Mouse (Mus musculus) limb, embryonic 11.5 days (tissue): ENCODE results near the gene Cab39. TPM values are rescaled to one million over a fixed set of nuclear protein-coding genes. Genes with fewer than 3 reads are reported as not detected.

Experiments
- ATAC-seq: fragments of 200-750 bp; cut with Nextera tagmentation; 2 replicates; pipeline ENCODE4 v1.8.0; 2017; ENCODE audit warnings: low read depth; ENCODE audit not compliant: insufficient number of reproducible peaks, low FRiP score, low TSS enrichment
- DNase-seq: peaks from one replicate; pipeline ENCODE4 v3.0.0-alpha.2; 2015; ENCODE audit warnings: low spot score
- H3K27ac ChIP-seq: fragments of 300-500 bp; sonication (generic); replicated peaks from 2 replicates; pipeline ENCODE4 v1.5.1; 2014; ENCODE audit warnings: low read depth, mild to moderate bottlenecking, low read length
- H3K27me3 ChIP-seq: fragments of 300-500 bp; sonication (generic); 2 replicates; pipeline ENCODE4 v1.6.1; 2014; ENCODE audit warnings: mild to moderate bottlenecking, low read length, mixed read lengths; ENCODE audit not compliant: control insufficient read depth, insufficient read depth
- H3K36me3 ChIP-seq: fragments of 300-500 bp; sonication (generic); 2 replicates; pipeline ENCODE4 v1.6.1; 2014; ENCODE audit warnings: mild to moderate bottlenecking, low read length, moderate library complexity, mixed read lengths; ENCODE audit not compliant: control insufficient read depth, insufficient read depth
- H3K4me1 ChIP-seq: fragments of 300-500 bp; sonication (generic); 2 replicates; pipeline ENCODE4 v1.6.1; 2014; ENCODE audit warnings: low read length, mixed read lengths; ENCODE audit not compliant: control insufficient read depth, insufficient read depth
- H3K4me2 ChIP-seq: fragments of 300-500 bp; sonication (generic); 2 replicates; pipeline ENCODE4 v1.6.1; 2014; ENCODE audit warnings: low read depth, mild to moderate bottlenecking, moderate library complexity; ENCODE audit not compliant: severe bottlenecking
- H3K4me3 ChIP-seq: fragments of 300-500 bp; sonication (generic); 2 replicates; pipeline ENCODE4 v1.5.1; 2014; ENCODE audit warnings: low read depth, low read length
- H3K9ac ChIP-seq: fragments of 300-500 bp; sonication (generic); 2 replicates; pipeline ENCODE4 v1.6.1; 2014; ENCODE audit warnings: mild to moderate bottlenecking, low read length
- H3K9me3 ChIP-seq: fragments of 300-500 bp; sonication (generic); 2 replicates; pipeline ENCODE4 v1.6.1; 2016; ENCODE audit warnings: low read length; ENCODE audit not compliant: control insufficient read depth
- WGBS: fragments of 180-500 bp; shearing (Covaris S2); extraction: QIAGEN DNeasy Blood & Tissue Kit; methylation state at CpG from one replicate; pipeline ENCODE4 v1.1.7; 2014; 5-methylcytosine and 5-hydroxymethylcytosine counted together
- polyA plus RNA-seq: library from polyadenylated mRNA; unstranded; fragments of >200 nt; fragmentation: Nextera tagmentation; extraction: Ambion mirVana; gene quantifications from 2 replicates; pipeline ENCODE4 v1.2.1, GENCODE M21; 2014

The Cab39 gene
- polyA plus RNA-seq, 1 experiment from 2014 or later, result 40.3 TPM

- WGBS, result 28% methylated on average over 13 of the region's 14 CpGs
- no peak overlapping the region for H3K27ac ChIP-seq
- no peaks in the 10 kb centered on the region for H3K27me3 ChIP-seq
- peak overlapping the region; percentile 7; the same call in 1 of the 2 replicates for H3K4me2 ChIP-seq
- H3K9ac ChIP-seq, result no peak overlapping the region
- H3K4me3 ChIP-seq, result no peak overlapping the region
- DNase-seq (no peak), ATAC-seq (no peak)
- no peaks in the 10 kb centered on the region for H3K9me3 ChIP-seq
- no peaks in the 10 kb centered on the region for H3K36me3 ChIP-seq
- H3K4me1 ChIP-seq, result no peaks in the 10 kb centered on the region
Measured at GRCm38 (mm10) chr1:85758231-85758968, 34.8 kb upstream of the Cab39 start.

DNA sequence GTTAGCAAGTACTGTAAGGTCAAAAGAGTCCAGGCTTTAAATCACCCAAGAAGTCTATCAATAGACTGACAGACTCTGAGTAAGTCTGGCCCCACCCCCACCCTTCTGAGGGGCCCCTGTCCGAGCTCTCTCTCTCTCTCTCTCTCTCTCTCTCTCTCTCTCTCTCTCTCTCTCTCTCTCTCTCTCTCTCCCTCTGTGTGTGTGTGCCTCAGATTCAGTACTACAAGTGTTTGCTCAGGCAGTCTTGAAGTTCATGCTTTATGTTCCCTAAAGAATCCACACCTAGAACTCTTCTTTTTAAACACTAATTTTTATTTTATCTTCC lies 34.3 kb upstream of the Cab39 start:
- Histone ChIP-seq H3K27ac (no peak overlapping the region), H3K4me1 (no peaks in the 10 kb centered on the region)
- DNase-seq, result no peak

GRCm38 (mm10) chr1:85761665-85762064 lies 31.6 kb upstream of the Cab39 start:
- Histone ChIP-seq H3K4me3 (no peak overlapping the region), H3K4me2 (no peak overlapping the region), H3K36me3 (no peaks in the 10 kb centered on the region), H3K27me3 (no peaks in the 10 kb centered on the region), H3K27ac (no peak overlapping the region), H3K9ac (no peak overlapping the region), H3K9me3 (no peaks in the 10 kb centered on the region), H3K4me1 (no peaks in the 10 kb centered on the region)
- DNase-seq, result no peak
- no peak for ATAC-seq
- 91% methylated on average over 4 of the region's 4 CpGs for WGBS

More for the DNA sequence above, 34.3 kb upstream of the Cab39 start:
- H3K27me3 ChIP-seq, result no peaks in the 10 kb centered on the region
- H3K4me2 ChIP-seq, result no peak overlapping the region
- no peak overlapping the region for H3K9ac ChIP-seq
- no peaks in the 10 kb centered on the region for H3K36me3 ChIP-seq
- no peak for ATAC-seq
- WGBS, result 0% methylated on average over 1 of the region's 1 CpGs
- H3K4me3 ChIP-seq, result no peak overlapping the region
- H3K9me3 ChIP-seq, result no peaks in the 10 kb centered on the region

DNA sequence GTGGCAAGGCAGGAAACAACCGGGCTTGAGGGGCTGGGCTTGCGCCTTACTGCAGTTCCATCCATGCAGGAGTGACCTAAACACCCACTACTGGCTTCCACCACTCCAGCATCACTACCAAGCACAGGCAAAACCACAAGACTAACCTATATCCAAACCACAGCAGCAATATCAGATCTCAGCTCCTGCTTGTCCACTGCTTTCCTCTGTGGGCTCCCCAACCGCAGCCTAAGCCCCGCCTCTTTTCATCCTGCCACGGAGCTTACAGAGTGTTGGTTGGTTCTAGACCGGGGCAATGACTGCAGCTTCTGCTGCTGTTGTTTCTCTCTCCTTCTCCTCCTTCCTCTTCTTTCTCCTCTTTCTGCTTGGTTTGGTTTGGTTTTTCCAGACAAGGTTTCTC lies 29.9 kb upstream of the Cab39 start:
- Histone ChIP-seq H3K4me3 (no peak overlapping the region), H3K27ac (no peak overlapping the region), H3K9ac (no peak overlapping the region), H3K4me2 (no peak overlapping the region), H3K4me1 (no peaks in the 10 kb centered on the region), H3K9me3 (no peaks in the 10 kb centered on the region), H3K36me3 (no peaks in the 10 kb centered on the region), H3K27me3 (no peaks in the 10 kb centered on the region)
- DNase-seq (no peak), ATAC-seq (no peak)
- WGBS, result 81% methylated on average over 6 of the region's 6 CpGs

- H3K4me1 ChIP-seq, result no peaks in the 10 kb centered on the region
- ATAC-seq, result no peak
- H3K27me3 ChIP-seq, result no peaks in the 10 kb centered on the region
- no peaks in the 10 kb centered on the region for H3K9me3 ChIP-seq
- no peak for DNase-seq
- H3K27ac ChIP-seq, result no peak overlapping the region
- H3K9ac ChIP-seq, result no peak overlapping the region
- H3K36me3 ChIP-seq, result no peaks in the 10 kb centered on the region
- 83% methylated on average over 4 of the region's 4 CpGs for WGBS
- no peak overlapping the region for H3K4me2 ChIP-seq
- no peak overlapping the region for H3K4me3 ChIP-seq
Measured at GRCm38 (mm10) chr1:85764291-85764690, 28.9 kb upstream of the Cab39 start.

DNA sequence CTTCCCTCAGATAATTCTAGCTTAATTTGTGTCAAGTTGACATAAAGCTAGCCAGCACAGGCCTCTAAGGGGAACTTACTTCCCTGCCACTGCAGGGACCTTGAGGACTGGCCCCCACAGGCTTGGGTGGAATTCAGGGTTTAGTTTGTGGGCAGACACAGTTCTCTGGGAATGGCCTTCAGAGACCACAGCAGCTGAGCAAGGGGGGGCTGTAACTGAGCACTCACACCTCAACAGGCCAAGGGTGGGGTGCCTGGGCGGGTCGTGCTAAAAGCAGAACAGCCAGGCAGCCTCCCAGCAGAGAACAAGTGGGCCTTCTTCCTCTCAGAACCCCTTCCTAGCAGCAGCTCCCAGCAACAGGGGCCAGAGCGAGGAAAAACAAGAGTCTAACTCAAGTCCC lies 27.1 kb upstream of the Cab39 start:
- H3K9ac ChIP-seq, result no peak overlapping the region
- H3K4me2 ChIP-seq, result no peak overlapping the region
- H3K36me3 ChIP-seq, result no peaks in the 10 kb centered on the region
- no peak overlapping the region for H3K27ac ChIP-seq
- ATAC-seq (no peak), DNase-seq (no peak)
- no peaks in the 10 kb centered on the region for H3K9me3 ChIP-seq
- 81% methylated on average over 3 of the region's 3 CpGs for WGBS
- H3K27me3 ChIP-seq, result no peaks in the 10 kb centered on the region
- no peaks in the 10 kb centered on the region for H3K4me1 ChIP-seq
- no peak overlapping the region for H3K4me3 ChIP-seq

DNA sequence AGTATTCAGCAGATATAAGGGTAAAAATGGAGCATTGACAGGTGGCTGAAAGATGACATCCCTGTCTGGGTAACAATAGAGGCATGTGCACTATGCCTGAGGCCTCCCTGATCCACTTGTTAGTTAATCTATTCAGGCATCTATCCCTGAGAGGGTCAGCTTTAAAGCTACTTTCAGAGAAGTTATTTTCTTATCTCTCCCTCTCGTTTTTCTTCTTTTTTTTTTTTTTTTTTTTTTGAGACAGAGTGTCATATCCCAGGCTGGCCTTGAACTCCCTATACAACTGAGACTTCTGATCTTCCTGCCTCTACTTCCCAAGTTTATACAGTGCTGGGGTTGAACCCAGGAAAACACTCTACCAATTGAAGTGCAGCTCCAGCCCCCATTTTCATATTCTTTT lies 25.5 kb upstream of the Cab39 start:
- WGBS, result 53% methylated on average over 1 of the region's 1 CpGs
- Histone ChIP-seq H3K36me3 (no peaks in the 10 kb centered on the region), H3K27me3 (no peaks in the 10 kb centered on the region), H3K9me3 (no peaks in the 10 kb centered on the region), H3K4me2 (no peak overlapping the region), H3K27ac (no peak overlapping the region), H3K4me3 (no peak overlapping the region), H3K4me1 (no peaks in the 10 kb centered on the region), H3K9ac (no peak overlapping the region)
- DNase-seq (no peak), ATAC-seq (no peak)

GRCm38 (mm10) chr1:85771976-85772375 lies 21.3 kb upstream of the Cab39 start:
- Histone ChIP-seq H3K4me2 (no peak overlapping the region), H3K36me3 (no peaks in the 10 kb centered on the region), H3K27ac (no peak overlapping the region), H3K9ac (no peak overlapping the region), H3K9me3 (no peaks in the 10 kb centered on the region), H3K27me3 (no peaks in the 10 kb centered on the region), H3K4me1 (no peaks in the 10 kb centered on the region), H3K4me3 (no peak overlapping the region)
- DNase-seq, result no peak
- 81% methylated on average over 3 of the region's 3 CpGs for WGBS
- no peak for ATAC-seq

DNA sequence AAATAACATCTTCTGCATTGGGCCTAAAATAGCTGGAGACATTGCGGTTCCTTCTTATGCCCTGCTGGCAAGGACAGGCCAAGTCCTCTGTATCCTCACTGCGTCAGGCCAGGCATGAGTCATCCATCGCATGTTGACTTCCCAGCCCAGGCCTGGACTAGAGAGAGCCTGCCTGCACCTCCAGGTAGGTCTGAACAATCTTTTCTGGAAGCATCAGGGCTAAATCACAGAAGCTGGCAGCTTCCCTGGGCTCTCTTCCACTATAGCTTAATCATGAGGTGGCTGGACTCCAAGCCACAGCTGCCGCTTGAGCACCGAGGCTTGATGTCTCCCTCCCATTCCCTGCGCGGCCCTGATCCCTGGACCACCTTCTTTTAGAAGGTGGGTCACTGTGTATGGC lies 18.1 kb upstream of the Cab39 start:
- DNase-seq (no peak), ATAC-seq (no peak)
- Histone ChIP-seq H3K4me3 (no peak overlapping the region), H3K27me3 (no peaks in the 10 kb centered on the region), H3K4me2 (no peak overlapping the region), H3K36me3 (no peaks in the 10 kb centered on the region), H3K9ac (no peak overlapping the region), H3K9me3 (no peaks in the 10 kb centered on the region), H3K4me1 (no peaks in the 10 kb centered on the region), H3K27ac (no peak overlapping the region)
- WGBS, result 88% methylated on average over 7 of the region's 7 CpGs
